Mouse (Mus musculus) embryonic facial prominence, embryonic 12.5 days (tissue): Measurements from ENCODE around the gene Igdcc4. TPM values are rescaled to one million over a fixed set of nuclear protein-coding genes. Genes with fewer than 3 reads are reported as not detected.
"Not testable (repeated sequence)": the region's sequence is repeated elsewhere in the genome, so short reads cannot be mapped to it uniquely, and the experiment has no call there.

ENCODE experiments used
- ATAC-seq: fragments of 200-750 bp; cut with Nextera tagmentation; 2 replicates; pipeline ENCODE4 v1.8.0; 2017; ENCODE audit not compliant: insufficient number of reproducible peaks, insufficient read depth, low FRiP score, low TSS enrichment
- H3K27ac ChIP-seq: fragments of 300-500 bp; sonication (generic); 2 replicates; pipeline ENCODE4 v1.5.1; 2016; ENCODE audit warnings: mild to moderate bottlenecking
- H3K27me3 ChIP-seq: fragments of 300-500 bp; sonication (generic); 2 replicates; pipeline ENCODE4 v1.6.1; 2016; ENCODE audit warnings: mild to moderate bottlenecking, moderate library complexity
- H3K36me3 ChIP-seq: fragments of 300-500 bp; sonication (generic); 2 replicates; pipeline ENCODE4 v1.6.1; 2016; ENCODE audit warnings: mild to moderate bottlenecking
- H3K4me1 ChIP-seq: fragments of 300-500 bp; sonication (generic); 2 replicates; pipeline ENCODE4 v1.6.1; 2016
- H3K4me2 ChIP-seq: fragments of 300-500 bp; sonication (generic); replicated peaks from 2 replicates; pipeline ENCODE4 v1.6.1; 2016; ENCODE audit warnings: mild to moderate bottlenecking, moderate library complexity
- H3K4me3 ChIP-seq: fragments of 300-500 bp; sonication (generic); 2 replicates; pipeline ENCODE4 v1.5.1; 2016; ENCODE audit warnings: mild to moderate bottlenecking
- H3K9ac ChIP-seq: fragments of 300-500 bp; sonication (generic); 2 replicates; pipeline ENCODE4 v1.6.1; 2016; ENCODE audit warnings: mild to moderate bottlenecking, moderate library complexity
- H3K9me3 ChIP-seq: fragments of 300-500 bp; sonication (generic); 2 replicates; pipeline ENCODE4 v1.6.1; 2016; ENCODE audit warnings: mild to moderate bottlenecking, moderate library complexity
- WGBS: fragments of 180-500 bp; shearing (Covaris S2); methylation state at CpG from one replicate; pipeline ENCODE4 v1.1.7; 2016; 5-methylcytosine and 5-hydroxymethylcytosine counted together
- polyA plus RNA-seq: library from polyadenylated mRNA; unstranded; fragments of >200 nt; fragmentation: Nextera tagmentation; extraction: Ambion mirVana; gene quantifications from 2 replicates; pipeline ENCODE4 v1.2.1, GENCODE M21; 2016

Gene Igdcc4
- 25.0 and 25.4 TPM in 2 replicates for polyA plus RNA-seq

GRCm38 (mm10) chr9:65100991-65101685, at the start of gene Igdcc4:
Gene Igdcc4 (plus strand): TSS chr9:65101486.
- H3K4me3 ChIP-seq: peak within 1 kb of the TSS; percentile 80
- H3K4me2 ChIP-seq: peak within 1 kb of the TSS; percentile 97
- no peaks in the 10 kb centered on the region for H3K36me3 ChIP-seq
- H3K9ac ChIP-seq: peak within 1 kb of the TSS; percentile 83
- no peaks in the 10 kb centered on the region for H3K9me3 ChIP-seq
- H3K27ac ChIP-seq: peak within 1 kb of the TSS; percentile 89
- 2% methylated on average over 42 of the region's 76 CpGs for WGBS
- no peaks in the 10 kb centered on the region for H3K27me3 ChIP-seq
- peaks cover 22% of the 10 kb centered on the region for H3K4me1 ChIP-seq
- no peak for ATAC-seq

- ATAC-seq: no peak
- Histone ChIP-seq H3K4me1 (no peaks in the 10 kb centered on the region), H3K27ac (no peak overlapping the region), H3K4me3 (no peak overlapping the region), H3K9ac (no peak overlapping the region), H3K36me3 (peaks cover 64% of the 10 kb centered on the region), H3K27me3 (no peaks in the 10 kb centered on the region), H3K9me3 (no peaks in the 10 kb centered on the region), H3K4me2 (no peak overlapping the region)
- 93% methylated on average over 7 of the region's 7 CpGs for WGBS
Observed at GRCm38 (mm10) chr9:65064251-65064650, 37.0 kb upstream of the Igdcc4 start.

- H3K36me3 ChIP-seq: peaks cover 63% of the 10 kb centered on the region
- no peak overlapping the region for H3K4me2 ChIP-seq
- no peaks in the 10 kb centered on the region for H3K27me3 ChIP-seq
- no peak for ATAC-seq
- H3K9ac ChIP-seq: no peak overlapping the region
- no peak overlapping the region for H3K4me3 ChIP-seq
- H3K9me3 ChIP-seq: no peaks in the 10 kb centered on the region
- WGBS: 93% methylated on average over 3 of the region's 3 CpGs
- H3K4me1 ChIP-seq: no peaks in the 10 kb centered on the region
- H3K27ac ChIP-seq: no peak overlapping the region
Observed at GRCm38 (mm10) chr9:65070587-65070986, 30.7 kb upstream of the Igdcc4 start.

- H3K27ac ChIP-seq: no peak overlapping the region
- no peak overlapping the region for H3K9ac ChIP-seq
- ATAC-seq: 0 out of 2 replicates have a peak, but pooled peaks have one; percentile 22
- H3K4me1 ChIP-seq: no peaks in the 10 kb centered on the region
- peaks cover 64% of the 10 kb centered on the region for H3K36me3 ChIP-seq
- H3K27me3 ChIP-seq: no peaks in the 10 kb centered on the region
- no peak overlapping the region for H3K4me3 ChIP-seq
- no peak overlapping the region for H3K4me2 ChIP-seq
- WGBS: 52% methylated on average over 9 of the region's 9 CpGs
- no peaks in the 10 kb centered on the region for H3K9me3 ChIP-seq
Observed at GRCm38 (mm10) chr9:65073555-65073954, 27.7 kb upstream of the Igdcc4 start.

- H3K9me3 ChIP-seq: no peaks in the 10 kb centered on the region
- WGBS: 88% methylated on average over 15 of the region's 15 CpGs
- ATAC-seq: no peak
- no peaks in the 10 kb centered on the region for H3K27me3 ChIP-seq
- no peak overlapping the region for H3K9ac ChIP-seq
- H3K4me2 ChIP-seq: no peak overlapping the region
- no peak overlapping the region for H3K27ac ChIP-seq
- H3K4me1 ChIP-seq: no peaks in the 10 kb centered on the region
- H3K4me3 ChIP-seq: no peak overlapping the region
- peaks cover 69% of the 10 kb centered on the region for H3K36me3 ChIP-seq
Observed at GRCm38 (mm10) chr9:65074251-65074650, 27.0 kb upstream of the Igdcc4 start.

- no peak for ATAC-seq
- Histone ChIP-seq H3K27ac (no peak overlapping the region), H3K36me3 (peaks cover 71% of the 10 kb centered on the region), H3K4me3 (no peak overlapping the region), H3K4me2 (no peak overlapping the region), H3K9me3 (no peaks in the 10 kb centered on the region), H3K27me3 (no peaks in the 10 kb centered on the region), H3K4me1 (no peaks in the 10 kb centered on the region), H3K9ac (no peak overlapping the region)
- WGBS: 82% methylated on average over 6 of the region's 6 CpGs
Observed at GRCm38 (mm10) chr9:65074855-65075493, 26.3 kb upstream of the Igdcc4 start.

GRCm38 (mm10) chr9:65077536-65077935, 23.8 kb upstream of the Igdcc4 start:
- H3K9me3 ChIP-seq: no peaks in the 10 kb centered on the region
- 83% methylated on average over 5 of the region's 5 CpGs for WGBS
- H3K4me1 ChIP-seq: no peaks in the 10 kb centered on the region
- H3K27me3 ChIP-seq: no peaks in the 10 kb centered on the region
- H3K4me2 ChIP-seq: no peak overlapping the region
- no peak overlapping the region for H3K27ac ChIP-seq
- no peak overlapping the region for H3K9ac ChIP-seq
- peaks cover 73% of the 10 kb centered on the region for H3K36me3 ChIP-seq
- no peak for ATAC-seq
- no peak overlapping the region for H3K4me3 ChIP-seq

- H3K4me1 ChIP-seq, H3K4me2 ChIP-seq, H3K9ac ChIP-seq, H3K9me3 ChIP-seq, H3K27me3 ChIP-seq, H3K4me3 ChIP-seq, ATAC-seq, H3K27ac ChIP-seq: not testable (repeated sequence)
- H3K36me3 ChIP-seq: peaks cover 73% of the 10 kb centered on the region
- WGBS: 97% methylated on average over 2 of the region's 2 CpGs
Observed at GRCm38 (mm10) chr9:65080141-65080540, 21.1 kb upstream of the Igdcc4 start.

- H3K36me3 ChIP-seq: peaks cover 56% of the 10 kb centered on the region
- H3K4me3 ChIP-seq: no peak overlapping the region
- H3K27ac ChIP-seq: no peak overlapping the region
- no peak for ATAC-seq
- no peaks in the 10 kb centered on the region for H3K4me1 ChIP-seq
- no peaks in the 10 kb centered on the region for H3K27me3 ChIP-seq
- no peak overlapping the region for H3K9ac ChIP-seq
- no peak overlapping the region for H3K4me2 ChIP-seq
- H3K9me3 ChIP-seq: no peaks in the 10 kb centered on the region
- WGBS: 91% methylated on average over 18 of the region's 18 CpGs
Observed at GRCm38 (mm10) chr9:65083075-65083765, 18.1 kb upstream of the Igdcc4 start.

- H3K4me3 ChIP-seq: no peak overlapping the region
- no peak for ATAC-seq
- H3K27ac ChIP-seq: no peak overlapping the region
- no peaks in the 10 kb centered on the region for H3K9me3 ChIP-seq
- 83% methylated on average over 7 of the region's 7 CpGs for WGBS
- H3K4me2 ChIP-seq: no peak overlapping the region
- H3K4me1 ChIP-seq: no peaks in the 10 kb centered on the region
- no peak overlapping the region for H3K9ac ChIP-seq
- H3K27me3 ChIP-seq: no peaks in the 10 kb centered on the region
- H3K36me3 ChIP-seq: peaks cover 46% of the 10 kb centered on the region
Observed at GRCm38 (mm10) chr9:65084198-65084807, 17.0 kb upstream of the Igdcc4 start.

- WGBS: 91% methylated on average over 1 of the region's 1 CpGs
Observed at GRCm38 (mm10) chr9:65085270-65085669, 16.0 kb upstream of the Igdcc4 start.

More at GRCm38 (mm10) chr9:65085270-65085669, 16.0 kb upstream of the Igdcc4 start:
- Histone ChIP-seq H3K4me3 (no peak overlapping the region), H3K4me1 (peaks cover 2% of the 10 kb centered on the region; the same call in 1 of the 2 replicates), H3K9ac (no peak overlapping the region), H3K36me3 (peaks cover 37% of the 10 kb centered on the region), H3K9me3 (no peaks in the 10 kb centered on the region), H3K27me3 (no peaks in the 10 kb centered on the region), H3K27ac (no peak overlapping the region), H3K4me2 (no peak overlapping the region)
- ATAC-seq: no peak
